Mouse (Mus musculus) limb, embryonic 14.5 days (tissue): Measurements from ENCODE around the gene 9930022D16Rik. TPM values are rescaled to one million over a fixed set of nuclear protein-coding genes. Genes with fewer than 3 reads are reported as not detected.

ENCODE experiments used
- ATAC-seq: fragments of 200-750 bp; cut with Nextera tagmentation; 2 replicates; pipeline ENCODE4 v1.8.0; 2017; ENCODE audit warnings: low read depth, moderate number of reproducible peaks, moderate TSS enrichment; ENCODE audit not compliant: low FRiP score
- DNase-seq: peaks from one replicate; pipeline ENCODE4 v3.0.0-alpha.2; 2015; ENCODE audit warnings: low spot score
- H3K27ac ChIP-seq: fragments of 300-500 bp; sonication (generic); replicated peaks from 2 replicates; pipeline ENCODE4 v1.5.1; 2014; ENCODE audit warnings: low read depth, mild to moderate bottlenecking, low read length, moderate library complexity, mixed read lengths
- H3K27me3 ChIP-seq: fragments of 300-500 bp; sonication (generic); 2 replicates; pipeline ENCODE4 v1.6.1; 2014; ENCODE audit warnings: low read length, mixed read lengths; ENCODE audit not compliant: control insufficient read depth, insufficient read depth
- H3K36me3 ChIP-seq: fragments of 300-500 bp; sonication (generic); 2 replicates; pipeline ENCODE4 v1.6.1; 2014; ENCODE audit warnings: mild to moderate bottlenecking, low read length, moderate library complexity, mixed read lengths; ENCODE audit not compliant: control insufficient read depth, insufficient read depth
- H3K4me1 ChIP-seq: fragments of 300-500 bp; sonication (generic); 2 replicates; pipeline ENCODE4 v1.6.1; 2014; ENCODE audit warnings: antibody characterized with exemption, low read length, mixed read lengths; ENCODE audit not compliant: control insufficient read depth, insufficient read depth
- H3K4me2 ChIP-seq: fragments of 300-500 bp; sonication (generic); replicated peaks from 2 replicates; pipeline ENCODE4 v1.6.1; 2014; ENCODE audit warnings: low read depth, mild to moderate bottlenecking, low read length, moderate library complexity; ENCODE audit not compliant: severe bottlenecking
- H3K4me3 ChIP-seq: fragments of 300-500 bp; sonication (generic); replicated peaks from 2 replicates; pipeline ENCODE4 v1.5.1; 2014; ENCODE audit warnings: low read length
- H3K9ac ChIP-seq: fragments of 300-500 bp; sonication (generic); 2 replicates; pipeline ENCODE4 v1.6.1; 2014; ENCODE audit warnings: mild to moderate bottlenecking, low read depth, low read length, moderate library complexity; ENCODE audit not compliant: severe bottlenecking
- H3K9me3 ChIP-seq: fragments of 300-500 bp; sonication (generic); 2 replicates; pipeline ENCODE4 v1.6.1; 2016; ENCODE audit warnings: low read length; ENCODE audit not compliant: control insufficient read depth
- POLR2A ChIP-seq: fragments of 200-500 bp; IDR thresholded peaks from 2 replicates; pipeline ENCODE4 v1.8.0; 2012; ENCODE audit warnings: inconsistent platforms, mild to moderate bottlenecking, moderate library complexity, borderline replicate concordance; ENCODE audit not compliant: insufficient read depth, insufficient read length; ENCODE audit errors: extremely low read depth
- WGBS: fragments of 180-500 bp; shearing (Covaris S2); extraction: QIAGEN DNeasy Blood & Tissue Kit; methylation state at CpG from one replicate; pipeline ENCODE4 v1.1.7; 2014; 5-methylcytosine and 5-hydroxymethylcytosine counted together
- polyA plus RNA-seq, 2 experiments: library from polyadenylated mRNA; depleted of rRNA in 1 of 2; stranded (reverse) in 1 of 2; unstranded in 1 of 2; fragments of >200 nt; fragmentation: Nextera tagmentation in 1 of 2; extraction: Ambion mirVana in 1 of 2; gene quantifications; 2 replicates each; pipeline versions ENCODE4 v1.2.1 to v1.2.3; 2012 to 2014

Gene 9930022D16Rik
- polyA plus RNA-seq, 2 experiments = not detected

- WGBS = 62% methylated on average over 4 of the region's 4 CpGs
- no peak overlapping the region for H3K9ac ChIP-seq
- no peak for TF ChIP-seq POLR2A
- H3K4me3 ChIP-seq = peak overlapping the region; percentile 55
- no peak for DNase-seq
- no peaks in the 10 kb centered on the region for H3K9me3 ChIP-seq
- peaks cover 4% of the 10 kb centered on the region; the same call in 1 of the 2 replicates for H3K4me1 ChIP-seq
- H3K27ac ChIP-seq = no peak overlapping the region
- ATAC-seq = no peak
- H3K4me2 ChIP-seq = peak overlapping the region; percentile 88
- H3K27me3 ChIP-seq = no peaks in the 10 kb centered on the region
- H3K36me3 ChIP-seq = peaks cover 26% of the 10 kb centered on the region
Observed at GRCm38 (mm10) chr11:109440641-109441040, 26.9 kb downstream of the 9930022D16Rik start.

- ATAC-seq = no peak
- Histone ChIP-seq H3K4me2 (no peak overlapping the region), H3K36me3 (peaks cover 22% of the 10 kb centered on the region), H3K9me3 (no peaks in the 10 kb centered on the region), H3K4me1 (peaks cover 4% of the 10 kb centered on the region; the same call in 1 of the 2 replicates), H3K27ac (no peak overlapping the region), H3K27me3 (no peaks in the 10 kb centered on the region), H3K4me3 (no peak overlapping the region), H3K9ac (no peak overlapping the region)
- TF ChIP-seq POLR2A = no peak
- DNase-seq = no peak
- WGBS = 61% methylated on average over 3 of the region's 3 CpGs
Observed at GRCm38 (mm10) chr11:109441119-109441518, 27.4 kb downstream of the 9930022D16Rik start.

DNA sequence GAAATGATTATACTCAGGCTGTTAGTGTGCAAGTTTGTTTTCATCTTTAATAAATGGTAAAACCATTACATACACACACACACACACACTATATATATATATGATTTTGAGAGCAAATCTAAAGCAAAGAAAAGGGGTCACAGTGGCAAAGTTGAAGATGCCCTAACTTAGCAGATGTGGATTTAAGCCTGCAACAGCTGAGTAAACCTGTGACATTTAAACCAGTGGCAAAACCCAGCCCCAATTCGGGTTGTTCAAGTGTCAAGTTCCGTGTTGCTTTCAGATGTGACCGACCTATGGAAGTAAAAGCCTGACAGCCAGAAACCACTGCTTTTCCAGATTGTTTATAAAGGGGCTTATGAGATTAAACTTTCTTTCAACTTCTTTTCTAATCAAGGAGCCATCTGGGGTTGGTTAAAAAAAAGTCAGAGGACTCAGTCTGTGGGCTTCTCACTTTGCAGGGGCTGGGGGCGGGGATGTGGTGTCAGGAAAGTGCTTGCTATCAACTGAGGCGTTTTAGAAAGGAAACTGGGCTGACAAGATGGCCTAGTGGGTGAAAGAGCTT, 28.5 kb downstream of the 9930022D16Rik start:
- no peak overlapping the region for H3K4me2 ChIP-seq
- 23% methylated on average over 5 of the region's 5 CpGs for WGBS
- DNase-seq = no peak
- no peaks in the 10 kb centered on the region for H3K9me3 ChIP-seq
- peaks cover 11% of the 10 kb centered on the region for H3K36me3 ChIP-seq
- H3K9ac ChIP-seq = no peak overlapping the region
- no peak overlapping the region for H3K4me3 ChIP-seq
- H3K27me3 ChIP-seq = no peaks in the 10 kb centered on the region
- peaks cover 4% of the 10 kb centered on the region; the same call in 1 of the 2 replicates for H3K4me1 ChIP-seq
- no peak overlapping the region for H3K27ac ChIP-seq
- no peak for TF ChIP-seq POLR2A
- ATAC-seq = peak; percentile 23; the same call in 1 of the 2 replicates

DNA sequence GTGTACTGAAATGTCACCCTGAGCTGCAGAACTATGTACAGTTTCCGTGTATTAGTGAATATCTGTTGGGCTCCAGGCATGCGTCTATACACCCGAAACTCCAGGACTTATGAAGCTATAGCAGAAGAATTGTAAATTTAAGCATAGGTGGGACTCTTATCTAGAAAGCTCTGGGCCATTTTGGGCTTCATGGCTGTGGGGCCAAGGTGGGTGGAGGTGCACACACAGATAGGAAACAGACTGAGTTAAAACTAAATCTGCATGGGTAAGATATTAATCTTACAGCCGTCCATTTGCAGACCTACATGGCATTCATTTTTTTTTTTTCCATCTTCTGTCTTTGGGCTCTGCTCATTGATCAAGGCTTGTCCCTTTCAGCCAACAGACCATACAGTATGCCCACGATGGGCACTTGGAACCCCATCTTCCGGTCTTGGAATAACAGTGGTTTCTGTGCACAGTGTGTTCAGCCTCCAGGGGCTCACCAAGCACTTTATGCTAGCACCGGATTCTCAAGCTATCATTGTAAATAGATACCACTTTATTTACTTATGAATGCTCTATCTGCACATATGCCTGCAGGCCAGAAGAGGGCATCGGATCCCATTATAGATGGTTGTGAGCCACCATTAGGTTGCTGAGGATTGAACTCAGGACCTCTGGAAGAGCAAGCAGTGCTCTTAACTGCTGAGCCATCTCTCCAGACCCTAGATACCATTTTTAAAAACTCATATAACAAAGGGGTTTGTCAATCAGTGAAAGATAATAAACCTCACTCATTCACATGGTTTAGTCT, 29.9 kb downstream of the 9930022D16Rik start:
- H3K36me3 ChIP-seq = no peaks in the 10 kb centered on the region
- ATAC-seq (no peak), DNase-seq (no peak)
- no peaks in the 10 kb centered on the region for H3K27me3 ChIP-seq
- no peak overlapping the region for H3K4me2 ChIP-seq
- H3K4me1 ChIP-seq = peaks cover 4% of the 10 kb centered on the region; the same call in 1 of the 2 replicates
- no peak overlapping the region for H3K4me3 ChIP-seq
- H3K27ac ChIP-seq = no peak overlapping the region
- 89% methylated on average over 8 of the region's 8 CpGs for WGBS
- no peak for TF ChIP-seq POLR2A
- H3K9ac ChIP-seq = no peak overlapping the region
- no peaks in the 10 kb centered on the region for H3K9me3 ChIP-seq

GRCm38 (mm10) chr11:109444600-109444999, 30.9 kb downstream of the 9930022D16Rik start:
- no peak for TF ChIP-seq POLR2A
- Histone ChIP-seq H3K4me2 (no peak overlapping the region), H3K36me3 (no peaks in the 10 kb centered on the region), H3K4me1 (peaks cover 1% of the 10 kb centered on the region; the same call in 1 of the 2 replicates), H3K27ac (no peak overlapping the region), H3K9me3 (no peaks in the 10 kb centered on the region), H3K27me3 (no peaks in the 10 kb centered on the region), H3K9ac (no peak overlapping the region), H3K4me3 (no peak overlapping the region)
- ATAC-seq = no peak; the same call in 1 of the 2 replicates
- WGBS = 55% methylated on average over 7 of the region's 7 CpGs
- DNase-seq = no peak
